Mouse (Mus musculus) liver, embryonic 14.5 days (tissue): ENCODE measurements around the gene Wrnip1.

ENCODE experiments used
- CTCF ChIP-seq: IDR thresholded peaks from 2 replicates; pipeline ENCODE4 v1.5.1; 2016; ENCODE audit warnings: antibody characterized with exemption, low read depth, control low read depth
- EP300 ChIP-seq: IDR thresholded peaks from 2 replicates; pipeline ENCODE4 v1.6.1; 2016; ENCODE audit warnings: antibody characterized with exemption, low read depth

DNA sequence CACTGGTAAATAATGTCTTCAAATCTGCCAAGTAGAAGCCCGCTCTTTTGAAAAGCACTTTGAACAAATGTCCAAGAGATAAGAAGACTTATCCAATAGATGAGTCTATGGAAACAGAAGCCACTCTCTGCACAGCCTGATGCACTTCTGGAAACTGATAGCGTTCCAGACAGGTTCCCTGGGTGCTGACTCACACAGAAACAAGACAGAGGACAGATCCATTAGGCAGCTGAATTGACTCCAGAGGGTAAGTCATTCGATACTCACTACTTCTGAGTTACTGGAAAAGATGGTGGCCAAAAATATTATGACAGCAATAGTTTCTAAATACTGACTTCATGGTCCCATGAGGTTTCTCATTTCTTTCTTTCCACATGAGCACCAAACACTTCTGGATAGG is 59.0 kb downstream of the Wrnip1 start:
- no peak for TF ChIP-seq CTCF
- TF ChIP-seq EP300: no peak
